Mouse (Mus musculus): ENCODE measurements at regions not wholly inside any gene's neighbourhood (a gene's known extent, or its start where the extent isn't known, plus 50 kb on each side); places are given as distances from the start of the nearest gene placed in this dataset.

DNA sequence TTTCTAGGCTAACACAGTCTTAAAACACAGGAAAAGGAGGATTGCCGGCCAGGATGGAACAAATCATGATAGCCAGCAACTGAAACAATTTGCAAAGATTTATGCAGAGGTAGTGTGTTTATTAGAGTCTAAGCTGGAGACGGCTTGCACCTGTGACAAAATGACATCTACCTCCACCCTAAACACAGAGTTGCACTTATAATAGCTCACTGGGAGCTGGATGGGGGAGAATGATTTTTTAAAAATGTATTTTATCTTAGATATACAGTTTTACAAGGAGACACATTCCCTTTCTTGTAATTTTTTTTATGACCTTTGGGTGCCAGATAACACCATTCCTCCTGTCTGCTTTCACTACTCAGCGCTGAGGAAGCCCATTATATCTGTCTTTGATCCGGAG, 76.7 kb upstream of the Zfhx3 start:
- WGBS: 58% methylated on average over 4 of the region's 4 CpGs
- TF ChIP-seq CTCF (IDR thresholded peaks at IDR 0.05; ENCODE audit: insufficient read depth, low read length): no peak
- no peak for TF ChIP-seq POLR2A (IDR thresholded peaks at IDR 0.05; ENCODE audit: borderline replicate concordance, extremely low read depth, low read depth, low read length)

DNA sequence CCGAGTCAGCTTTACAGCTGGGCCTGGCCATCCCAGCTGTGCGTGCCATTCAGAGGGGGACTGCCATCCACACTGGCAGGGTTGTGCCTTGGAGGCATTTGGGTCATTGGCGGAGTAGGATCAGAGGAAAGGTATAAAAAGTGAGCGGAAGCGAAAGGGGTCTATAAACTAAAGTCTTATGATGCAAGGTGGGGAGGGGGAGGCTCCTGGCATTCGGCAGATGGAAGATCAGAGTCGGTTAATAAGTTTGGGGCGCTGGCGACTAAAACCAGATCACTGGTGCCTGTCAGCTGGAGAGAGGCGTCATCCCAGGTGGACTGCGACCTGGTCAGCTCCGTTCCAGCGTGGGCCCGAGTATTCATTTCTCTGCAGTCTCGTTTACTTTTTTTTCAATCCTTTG, 70.7 kb upstream of the Zfhx3 start:
- Histone ChIP-seq H3K4me1 (ENCODE audit: control insufficient read depth, insufficient read depth, low read length) (no peaks in the 10 kb centered on the region), H3K4me3 (replicated peaks; ENCODE audit: extremely low read depth, low read depth, low read length) (no peak overlapping the region)
- TF ChIP-seq POLR2A (IDR thresholded peaks at IDR 0.05; ENCODE audit: borderline replicate concordance, extremely low read depth, low read depth, low read length) (no peak), CTCF (IDR thresholded peaks at IDR 0.05; ENCODE audit: insufficient read depth, low read length) (no peak)
- no peak for DNase-seq
- WGBS: 70% methylated on average over 15 of the region's 15 CpGs

More for the DNA sequence above, 76.7 kb upstream of the Zfhx3 start:
- no peak for DNase-seq
- Histone ChIP-seq H3K4me3 (replicated peaks; ENCODE audit: extremely low read depth, low read depth, low read length) (no peak overlapping the region), H3K4me1 (ENCODE audit: control insufficient read depth, insufficient read depth, low read length) (no peaks in the 10 kb centered on the region)

DNA sequence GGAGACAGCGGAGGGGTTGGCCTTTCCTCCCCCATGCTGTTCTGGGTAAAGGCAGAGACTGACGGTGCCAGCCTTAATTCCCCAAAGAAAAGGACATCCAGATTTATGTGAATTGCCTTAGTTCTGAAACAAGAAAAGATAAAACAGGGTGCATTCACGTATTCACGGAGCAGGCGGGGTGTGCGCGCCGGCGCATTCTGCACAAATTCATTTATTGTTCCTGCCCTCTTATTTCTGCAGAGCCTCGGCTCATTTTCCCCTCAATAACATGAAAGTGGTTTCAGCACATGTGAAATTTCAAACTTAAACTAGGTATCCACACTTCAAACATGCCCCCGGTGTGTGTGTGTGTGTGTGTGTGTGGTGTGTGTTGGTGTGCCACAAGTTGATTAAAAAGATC, 70.3 kb upstream of the Zfhx3 start:
- 86% methylated on average over 11 of the region's 11 CpGs for WGBS

DNA sequence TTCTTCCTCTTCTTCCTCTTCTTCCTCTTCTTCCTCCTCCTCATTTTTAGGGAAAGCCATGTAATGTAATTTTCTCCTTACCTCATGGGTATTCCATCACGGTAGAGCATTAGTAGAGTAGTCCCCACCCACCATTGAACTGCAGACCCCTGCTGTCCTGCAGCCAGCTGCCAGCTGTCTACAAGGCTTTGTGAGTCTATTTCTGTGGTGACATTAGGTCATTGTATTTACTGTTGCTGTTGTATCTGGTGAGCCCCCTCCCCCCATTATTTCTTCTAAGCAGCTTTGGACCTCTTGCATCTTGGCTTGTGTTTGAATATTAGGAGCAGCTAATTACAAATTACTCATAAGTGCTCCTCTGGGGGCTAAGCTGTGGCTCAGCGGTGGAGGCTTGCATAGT, 66.0 kb upstream of the Zfhx3 start:
- H3K4me1 ChIP-seq (ENCODE audit: control insufficient read depth, insufficient read depth, low read length): no peaks in the 10 kb centered on the region
- no peak for DNase-seq
- TF ChIP-seq CTCF (IDR thresholded peaks at IDR 0.05; ENCODE audit: insufficient read depth, low read length): no peak
- no peak for TF ChIP-seq POLR2A (IDR thresholded peaks at IDR 0.05; ENCODE audit: borderline replicate concordance, extremely low read depth, low read depth, low read length)
- WGBS: 68% methylated on average over 2 of the region's 2 CpGs
- H3K4me3 ChIP-seq (replicated peaks; ENCODE audit: extremely low read depth, low read depth, low read length): no peak overlapping the region

More for the DNA sequence above, 70.3 kb upstream of the Zfhx3 start:
- no peak for DNase-seq
- H3K4me1 ChIP-seq (ENCODE audit: control insufficient read depth, insufficient read depth, low read length): no peaks in the 10 kb centered on the region
- no peak overlapping the region for H3K4me3 ChIP-seq (replicated peaks; ENCODE audit: extremely low read depth, low read depth, low read length)
- TF ChIP-seq CTCF (IDR thresholded peaks at IDR 0.05; ENCODE audit: insufficient read depth, low read length) (no peak), POLR2A (IDR thresholded peaks at IDR 0.05; ENCODE audit: borderline replicate concordance, extremely low read depth, low read depth, low read length) (no peak)

DNA sequence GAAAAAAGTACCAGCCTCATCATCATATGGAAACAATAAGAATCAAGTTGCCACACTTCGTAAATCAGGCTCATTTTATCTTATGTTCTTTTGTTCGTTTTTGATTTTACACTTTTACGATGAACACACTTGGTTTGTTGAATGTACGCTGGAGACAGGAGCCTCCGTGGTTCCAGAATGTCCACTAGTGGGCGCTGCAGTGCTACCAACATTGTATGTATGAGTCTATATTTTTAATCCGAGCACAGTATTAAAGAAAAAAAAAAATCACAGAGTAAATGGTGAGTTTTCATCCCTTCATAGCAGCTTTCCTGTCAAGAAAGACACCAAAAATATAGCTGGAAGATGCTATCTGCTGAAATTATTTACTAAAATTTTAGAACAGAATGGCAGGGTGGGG, 60.6 kb upstream of the Zfhx3 start:
- H3K4me3 ChIP-seq (replicated peaks; ENCODE audit: extremely low read depth, low read depth, low read length): no peak overlapping the region
- DNase-seq: peak; percentile 39
- H3K4me1 ChIP-seq (ENCODE audit: control insufficient read depth, insufficient read depth, low read length): no peaks in the 10 kb centered on the region
- peak; percentile 72 for TF ChIP-seq CTCF (IDR thresholded peaks at IDR 0.05; ENCODE audit: insufficient read depth, low read length)
- TF ChIP-seq POLR2A (IDR thresholded peaks at IDR 0.05; ENCODE audit: borderline replicate concordance, extremely low read depth, low read depth, low read length): no peak
- WGBS: 13% methylated on average over 7 of the region's 7 CpGs

DNA sequence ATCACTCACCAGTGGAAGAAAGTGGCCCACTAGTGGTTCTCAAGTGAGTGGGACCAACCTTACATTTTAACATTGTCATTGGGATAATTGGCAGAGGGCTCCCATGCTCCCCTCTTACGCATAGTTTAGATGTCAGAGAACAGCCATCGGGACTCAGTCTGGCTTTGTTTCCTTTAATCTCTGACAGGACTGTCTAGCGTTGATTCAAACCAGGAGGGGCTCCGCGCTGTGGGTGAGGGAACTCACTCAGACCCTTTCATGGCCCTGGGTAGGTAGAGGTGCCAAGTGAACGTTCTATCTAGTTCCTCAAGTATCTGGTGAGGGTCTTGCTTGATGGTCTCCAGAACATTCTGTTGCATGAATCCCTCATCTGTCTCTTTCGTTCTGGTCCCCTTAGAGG, 56.9 kb upstream of the Zfhx3 start:
- 33% methylated on average over 7 of the region's 7 CpGs for WGBS
- no peaks in the 10 kb centered on the region for H3K4me1 ChIP-seq (ENCODE audit: control insufficient read depth, insufficient read depth, low read length)
- no peak for DNase-seq
- TF ChIP-seq CTCF (IDR thresholded peaks at IDR 0.05; ENCODE audit: insufficient read depth, low read length) (no peak), POLR2A (IDR thresholded peaks at IDR 0.05; ENCODE audit: borderline replicate concordance, extremely low read depth, low read depth, low read length) (no peak)
- no peak overlapping the region for H3K4me3 ChIP-seq (replicated peaks; ENCODE audit: extremely low read depth, low read depth, low read length)

DNA sequence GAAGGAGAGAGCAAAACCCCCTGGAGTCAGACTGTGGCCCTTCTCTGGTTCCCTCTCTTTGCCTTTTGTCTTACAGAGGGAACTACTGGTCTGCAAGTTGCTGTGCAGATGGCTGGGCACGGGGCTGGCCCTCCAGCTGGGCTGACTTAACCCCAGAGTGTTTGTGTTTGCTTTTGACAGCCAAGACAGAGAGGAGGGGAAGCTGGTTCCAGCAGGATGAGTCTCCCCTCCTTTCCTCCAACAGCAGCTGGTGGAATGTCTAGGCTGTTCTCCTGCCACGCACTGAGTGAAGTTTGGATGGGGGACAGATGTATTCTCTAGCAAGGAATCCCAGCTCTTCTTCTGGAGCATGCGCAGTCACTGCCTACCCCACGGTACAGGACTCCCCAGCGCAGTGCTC, 56.5 kb upstream of the Zfhx3 start:
- DNase-seq: no peak
- no peak overlapping the region for H3K4me3 ChIP-seq (replicated peaks; ENCODE audit: extremely low read depth, low read depth, low read length)
- WGBS: 45% methylated on average over 5 of the region's 5 CpGs
- H3K4me1 ChIP-seq (ENCODE audit: control insufficient read depth, insufficient read depth, low read length): no peaks in the 10 kb centered on the region
- TF ChIP-seq POLR2A (IDR thresholded peaks at IDR 0.05; ENCODE audit: borderline replicate concordance, extremely low read depth, low read depth, low read length) (no peak), CTCF (IDR thresholded peaks at IDR 0.05; ENCODE audit: insufficient read depth, low read length) (no peak)

DNA sequence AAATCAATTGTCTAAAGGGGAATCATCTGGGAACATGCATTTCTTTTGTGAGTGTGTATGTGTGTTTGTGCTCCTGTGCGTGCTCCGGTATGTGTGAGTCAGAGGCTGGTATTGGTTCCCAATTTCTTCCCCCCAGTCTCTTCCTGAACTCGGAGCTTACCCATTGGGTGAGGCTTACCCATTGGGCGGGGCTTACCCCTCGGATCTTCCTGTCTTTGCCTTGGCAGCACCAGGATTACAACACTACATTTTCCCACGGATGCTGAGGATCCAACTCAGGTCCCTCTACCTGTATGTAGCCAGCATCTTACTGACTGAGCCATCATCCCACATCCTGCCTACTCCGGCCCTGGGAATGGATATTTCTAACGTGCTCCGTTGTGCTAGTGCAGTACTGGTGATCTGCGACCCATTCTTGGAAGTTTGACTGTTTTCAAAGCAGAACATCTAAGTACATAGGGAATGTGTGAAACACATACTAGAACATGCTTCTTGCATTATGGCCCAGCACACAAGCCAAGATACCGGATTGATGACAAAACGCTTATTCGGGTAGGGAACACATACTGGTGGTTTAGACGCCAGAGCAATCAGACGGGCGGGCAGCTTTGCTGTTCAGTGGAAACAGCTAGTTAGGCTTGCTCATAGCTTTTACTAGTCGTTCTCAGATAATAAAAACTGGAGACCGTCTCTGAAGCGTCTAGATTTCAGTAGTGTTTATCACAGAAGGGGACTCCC, 55.8 kb upstream of the Zfhx3 start:
- Histone ChIP-seq H3K4me1 (ENCODE audit: control insufficient read depth, insufficient read depth, low read length) (no peaks in the 10 kb centered on the region), H3K4me3 (replicated peaks; ENCODE audit: extremely low read depth, low read depth, low read length) (no peak overlapping the region)
- WGBS: 61% methylated on average over 19 of the region's 19 CpGs
- DNase-seq: no peak
- TF ChIP-seq POLR2A (IDR thresholded peaks at IDR 0.05; ENCODE audit: borderline replicate concordance, extremely low read depth, low read depth, low read length) (no peak), CTCF (IDR thresholded peaks at IDR 0.05; ENCODE audit: insufficient read depth, low read length) (no peak)

DNA sequence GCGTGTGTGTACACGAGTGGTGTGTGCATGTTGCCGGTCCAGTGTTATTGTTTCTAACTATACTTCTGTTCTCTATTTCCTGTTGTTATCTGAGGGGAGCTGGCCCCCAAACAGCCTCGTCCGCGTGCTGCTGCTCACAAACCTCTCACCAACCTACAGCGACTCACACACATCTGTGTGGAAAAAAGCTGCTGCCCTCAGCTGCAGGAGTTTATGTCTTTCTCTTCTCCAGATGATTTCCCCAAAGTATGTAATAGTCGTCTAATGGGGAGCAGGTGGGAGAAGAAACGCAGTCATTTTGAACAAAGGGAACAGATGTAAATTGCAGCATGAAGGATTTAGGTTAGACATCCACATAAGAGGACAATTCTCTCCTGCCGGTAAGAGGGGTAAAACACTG, 55.1 kb upstream of the Zfhx3 start:
- Histone ChIP-seq H3K4me1 (ENCODE audit: control insufficient read depth, insufficient read depth, low read length) (no peaks in the 10 kb centered on the region), H3K4me3 (replicated peaks; ENCODE audit: extremely low read depth, low read depth, low read length) (no peak overlapping the region)
- TF ChIP-seq CTCF (IDR thresholded peaks at IDR 0.05; ENCODE audit: insufficient read depth, low read length) (no peak), POLR2A (IDR thresholded peaks at IDR 0.05; ENCODE audit: borderline replicate concordance, extremely low read depth, low read depth, low read length) (no peak)
- 39% methylated on average over 10 of the region's 10 CpGs for WGBS
- DNase-seq: no peak

DNA sequence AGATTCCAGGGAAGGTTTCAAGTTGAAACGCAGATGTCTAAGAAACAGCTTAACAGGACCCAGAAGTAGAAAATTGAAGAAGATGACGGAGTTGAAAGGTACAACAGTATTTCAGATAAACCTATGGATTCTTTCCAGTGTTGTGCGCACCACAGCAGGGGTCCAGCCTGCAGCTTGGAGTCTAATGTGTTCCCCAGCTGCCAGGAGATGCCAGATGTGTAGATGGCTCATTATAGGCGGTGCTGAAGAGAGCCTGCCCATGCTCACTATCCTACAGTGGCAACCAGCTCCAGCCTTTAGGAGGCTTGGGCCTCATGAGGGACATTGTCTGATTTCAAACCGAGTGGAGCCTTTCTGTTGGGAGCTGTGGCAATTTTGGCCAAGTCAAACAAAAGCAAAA, 51.5 kb upstream of the Zfhx3 start:
- 70% methylated on average over 5 of the region's 5 CpGs for WGBS
- Histone ChIP-seq H3K4me1 (ENCODE audit: control insufficient read depth, insufficient read depth, low read length) (no peaks in the 10 kb centered on the region), H3K4me3 (replicated peaks; ENCODE audit: extremely low read depth, low read depth, low read length) (no peak overlapping the region)
- no peak for DNase-seq
- TF ChIP-seq CTCF (IDR thresholded peaks at IDR 0.05; ENCODE audit: insufficient read depth, low read length): no peak
- TF ChIP-seq POLR2A (IDR thresholded peaks at IDR 0.05; ENCODE audit: borderline replicate concordance, extremely low read depth, low read depth, low read length): no peak
